Mouse (Mus musculus): ENCODE data around the gene Olfr920.

The Olfr920 gene

DNA sequence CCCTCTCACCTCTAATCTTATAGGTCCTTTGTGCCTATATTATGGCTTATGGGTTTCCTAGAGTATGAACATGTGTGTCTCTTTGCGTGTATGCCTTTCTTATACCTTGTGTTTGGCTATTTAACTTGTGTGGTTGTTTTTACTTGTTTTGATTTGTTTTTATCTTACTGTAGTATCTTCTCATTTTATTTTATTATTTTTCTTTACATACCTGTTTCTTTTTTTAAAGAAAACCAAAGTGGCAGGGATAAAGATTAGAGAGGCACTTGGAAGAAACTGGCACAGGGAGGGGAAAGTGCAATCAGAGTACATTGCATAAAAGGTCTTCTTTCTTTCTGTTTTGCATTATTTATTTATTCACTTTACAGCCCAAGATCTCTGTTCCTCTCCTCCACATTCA is at the start of gene Olfr920:
TSS of gene Olfr920 (plus strand) at position 301 of the 400 bp plus-strand sequence.
- DNase-seq: no peak

- peak; percentile 82 for DNase-seq
Measured at GRCm38 (mm10) chr9:38718102-38718501, 34.0 kb upstream of the Olfr920 start, which contains the start of gene Vwa5a. Vwa5a (plus strand) TSS chr9:38718268.

DNA sequence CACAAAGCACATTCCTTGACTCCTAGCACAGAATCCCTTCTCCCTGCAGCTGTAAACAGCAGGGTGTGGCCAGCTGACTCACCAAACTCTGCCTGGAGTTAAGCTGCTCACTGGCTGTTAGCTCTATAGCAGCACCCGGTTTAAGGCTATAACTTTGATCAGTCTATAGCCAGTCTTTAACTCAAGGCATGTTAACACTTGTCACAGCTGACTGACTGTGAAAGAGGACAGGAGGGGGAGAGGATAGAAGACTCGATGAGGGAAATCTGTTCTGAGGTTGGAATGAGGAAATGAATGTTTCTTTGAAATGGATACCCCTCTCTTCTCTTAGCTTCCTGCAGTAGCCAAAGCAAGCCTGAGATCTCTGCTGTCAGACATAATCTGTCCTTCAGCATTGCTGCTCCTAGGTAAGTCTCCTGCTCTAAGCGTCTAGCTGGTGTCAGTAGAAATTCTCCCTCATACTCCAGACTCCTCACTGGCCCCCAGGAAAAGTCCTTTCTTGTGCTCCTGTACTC is 33.1 kb upstream of the Olfr920 start:
- peak; percentile 27 for DNase-seq

DNA sequence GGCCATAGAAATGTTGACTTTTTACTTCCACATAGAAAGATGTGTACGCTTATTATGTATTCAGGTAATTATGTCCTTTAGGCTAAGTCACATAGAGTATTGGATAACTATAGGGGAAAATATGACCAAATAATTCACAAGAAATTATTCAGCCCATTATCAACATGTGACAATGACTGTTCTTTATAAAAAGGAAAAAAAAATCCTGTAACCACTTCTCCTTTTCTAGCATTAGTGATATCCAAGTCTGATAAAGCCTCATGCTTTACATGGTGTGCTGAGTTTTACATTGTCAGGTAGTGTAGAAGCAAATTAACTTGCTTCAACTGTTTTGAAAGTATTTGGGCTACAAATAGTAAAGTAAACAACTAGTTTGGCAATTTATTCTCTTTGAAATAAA is 28.1 kb upstream of the Olfr920 start:
- no peak for DNase-seq

DNA sequence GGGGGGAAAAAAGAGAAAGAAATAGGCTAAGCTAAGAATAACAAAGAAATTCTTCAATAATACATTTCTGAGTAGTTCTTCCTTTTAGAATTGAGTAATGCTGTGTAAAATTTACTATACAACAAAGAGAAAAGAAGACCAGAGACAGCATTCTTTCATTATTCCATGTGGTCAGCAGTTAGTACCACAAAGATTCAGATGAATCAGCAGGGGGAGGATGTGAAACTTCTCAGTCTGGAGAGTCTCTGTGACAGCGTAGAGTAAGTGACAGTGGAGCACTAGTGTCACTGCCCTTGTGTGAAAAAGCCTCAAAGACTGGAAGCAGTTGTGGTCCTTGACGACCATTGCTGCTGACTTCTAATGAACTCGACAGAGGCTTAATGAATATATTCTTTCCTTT is 23.9 kb upstream of the Olfr920 start:
- no peak for DNase-seq

- DNase-seq: no peak
Measured at GRCm38 (mm10) chr9:38741408-38741807, 10.7 kb upstream of the Olfr920 start.

GRCm38 (mm10) chr9:38744619-38745315 is 7.3 kb upstream of the Olfr920 start:
- no peak for DNase-seq

DNA sequence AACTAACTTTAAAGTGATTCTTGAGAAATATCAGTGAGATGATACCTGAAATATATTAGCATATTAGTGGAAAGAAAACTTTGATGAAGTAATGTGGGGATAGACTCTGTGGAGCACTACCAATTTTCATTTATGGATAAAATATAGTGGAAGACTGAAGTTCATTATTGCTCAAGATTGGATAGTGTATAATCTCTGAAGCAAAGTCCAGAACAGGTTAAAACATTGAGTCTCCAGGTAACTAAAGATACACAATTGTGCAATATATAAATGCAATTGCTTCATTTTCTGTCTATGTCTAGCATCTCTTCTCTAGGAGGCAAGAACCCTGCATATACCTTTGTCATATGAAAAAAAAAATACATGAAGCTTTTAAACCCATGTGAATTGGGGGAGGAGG is 20.7 kb downstream of the Olfr920 start, which contains the start of gene Olfr921:
TSS of gene Olfr921 (plus strand) at position 301 of the 400 bp plus-strand sequence.
- no peak for DNase-seq

GRCm38 (mm10) chr9:38792689-38793088 is 40.6 kb downstream of the Olfr920 start:
- DNase-seq: no peak

GRCm38 (mm10) chr9:38805696-38806095 is 53.6 kb downstream of the Olfr920 start:
- DNase-seq: no peak

Measured in lung, postnatal 36 days (tissue).